Mouse (Mus musculus) forebrain, embryonic 10.5 days (tissue): ENCODE data around the gene Slc25a17. TPM values are rescaled to one million over a fixed set of nuclear protein-coding genes. Genes with fewer than 3 reads are reported as not detected.
A peak's percentile ranks its signal among the peaks of the same experiment; 100 is the strongest.

ENCODE experiments used
- DNase-seq: peaks from one replicate; pipeline ENCODE4 v3.0.0-alpha.2; 2017; ENCODE audit warnings: low spot score; ENCODE audit errors: extremely low spot score
- H3K27ac ChIP-seq: fragments of 300-500 bp; sonication (generic); 2 replicates; pipeline ENCODE4 v1.5.1; 2016; ENCODE audit warnings: mild to moderate bottlenecking
- H3K27me3 ChIP-seq: fragments of 300-500 bp; sonication (generic); 2 replicates; pipeline ENCODE4 v1.6.1; 2016; ENCODE audit warnings: mild to moderate bottlenecking; ENCODE audit not compliant: poor library complexity, severe bottlenecking
- H3K36me3 ChIP-seq: fragments of 300-500 bp; sonication (generic); replicated peaks from 2 replicates; pipeline ENCODE4 v1.6.1; 2016; ENCODE audit warnings: mild to moderate bottlenecking, moderate library complexity
- H3K4me1 ChIP-seq: fragments of 300-500 bp; sonication (generic); 2 replicates; pipeline ENCODE4 v1.6.1; 2016
- H3K4me3 ChIP-seq: fragments of 300-500 bp; sonication (generic); 2 replicates; pipeline ENCODE4 v1.5.1; 2016; ENCODE audit warnings: mild to moderate bottlenecking, moderate library complexity
- H3K9me3 ChIP-seq: fragments of 300-500 bp; sonication (generic); 2 replicates; pipeline ENCODE4 v1.6.1; 2016; ENCODE audit warnings: mild to moderate bottlenecking, moderate library complexity
- WGBS: fragments of 180-500 bp; shearing (Covaris S2); methylation state at CpG from one replicate; pipeline ENCODE4 v1.1.7; 2016; 5-methylcytosine and 5-hydroxymethylcytosine counted together
- polyA plus RNA-seq: library from polyadenylated mRNA; unstranded; fragments of >200 nt; fragmentation: Nextera tagmentation; extraction: Ambion mirVana; gene quantifications from 2 replicates; pipeline ENCODE4 v1.2.1, GENCODE M21; 2016

Slc25a17 gene
- polyA plus RNA-seq, 1 experiment from 2014 or later = 83.3 TPM

GRCm38 (mm10) chr15:81366241-81366640 is 5.6 kb upstream of the Slc25a17 start:
- H3K27me3 ChIP-seq = no peaks in the 10 kb centered on the region
- H3K36me3 ChIP-seq = peaks cover 89% of the 10 kb centered on the region
- WGBS = 89% methylated on average over 4 of the region's 4 CpGs
- no peak for DNase-seq
- H3K9me3 ChIP-seq = no peaks in the 10 kb centered on the region
- H3K27ac ChIP-seq = no peak overlapping the region
- no peak overlapping the region for H3K4me3 ChIP-seq
- peaks cover 5% of the 10 kb centered on the region for H3K4me1 ChIP-seq

GRCm38 (mm10) chr15:81365246-81365645 is 4.6 kb upstream of the Slc25a17 start:
- H3K36me3 ChIP-seq = peaks cover 79% of the 10 kb centered on the region

GRCm38 (mm10) chr15:81364271-81364670 is 3.7 kb upstream of the Slc25a17 start:
- H3K27me3 ChIP-seq = no peaks in the 10 kb centered on the region
- WGBS = 96% methylated on average over 1 of the region's 1 CpGs
- DNase-seq = no peak
- H3K9me3 ChIP-seq = no peaks in the 10 kb centered on the region
- H3K36me3 ChIP-seq = peaks cover 69% of the 10 kb centered on the region
- peaks cover 24% of the 10 kb centered on the region for H3K4me1 ChIP-seq
- H3K4me3 ChIP-seq = no peak overlapping the region
- H3K27ac ChIP-seq = no peak overlapping the region

More at GRCm38 (mm10) chr15:81365246-81365645, 4.6 kb upstream of the Slc25a17 start:
- WGBS = 95% methylated on average over 8 of the region's 8 CpGs
- H3K4me1 ChIP-seq = peaks cover 14% of the 10 kb centered on the region
- H3K27me3 ChIP-seq = no peaks in the 10 kb centered on the region
- H3K27ac ChIP-seq = no peak overlapping the region
- H3K9me3 ChIP-seq = no peaks in the 10 kb centered on the region
- H3K4me3 ChIP-seq = no peak overlapping the region
- DNase-seq = no peak

GRCm38 (mm10) chr15:81362501-81362900 is 1.9 kb upstream of the Slc25a17 start:
- Histone ChIP-seq H3K9me3 (no peaks in the 10 kb centered on the region), H3K27ac (no peak overlapping the region), H3K27me3 (no peaks in the 10 kb centered on the region), H3K36me3 (peaks cover 54% of the 10 kb centered on the region), H3K4me3 (no peak overlapping the region), H3K4me1 (peaks cover 34% of the 10 kb centered on the region)
- DNase-seq = no peak
- WGBS = 91% methylated on average over 1 of the region's 1 CpGs

- Histone ChIP-seq H3K9me3 (no peaks in the 10 kb centered on the region), H3K4me1 (peaks cover 44% of the 10 kb centered on the region), H3K27me3 (no peaks in the 10 kb centered on the region), H3K27ac (0 out of 2 replicates have a peak overlapping the region, but pooled peaks have one; percentile 91), H3K36me3 (peaks cover 45% of the 10 kb centered on the region), H3K4me3 (peak overlapping the region; percentile 78; the same call in 1 of the 2 replicates)
- no peak for DNase-seq
- 45% methylated on average over 10 of the region's 10 CpGs for WGBS
Observed at GRCm38 (mm10) chr15:81361417-81362015, 904 bp upstream of the Slc25a17 start.

- H3K4me3 ChIP-seq = peak overlapping the region; percentile 78
- H3K4me1 ChIP-seq = peaks cover 46% of the 10 kb centered on the region
- no peak for DNase-seq
- no peaks in the 10 kb centered on the region for H3K27me3 ChIP-seq
- H3K9me3 ChIP-seq = no peaks in the 10 kb centered on the region
- 45% methylated on average over 6 of the region's 6 CpGs for WGBS
- peaks cover 40% of the 10 kb centered on the region for H3K36me3 ChIP-seq
- peak overlapping the region; percentile 91 for H3K27ac ChIP-seq
Observed at GRCm38 (mm10) chr15:81361022-81361404, 401 bp upstream of the Slc25a17 start.

GRCm38 (mm10) chr15:81359421-81359820 is 1.2 kb downstream of the Slc25a17 start:
- Histone ChIP-seq H3K27ac (no peak overlapping the region), H3K36me3 (peaks cover 28% of the 10 kb centered on the region), H3K9me3 (no peaks in the 10 kb centered on the region), H3K4me3 (peak overlapping the region; percentile 78), H3K4me1 (peaks cover 46% of the 10 kb centered on the region), H3K27me3 (no peaks in the 10 kb centered on the region)
- 89% methylated on average over 5 of the region's 5 CpGs for WGBS
- DNase-seq = no peak

GRCm38 (mm10) chr15:81358943-81359342 is 1.7 kb downstream of the Slc25a17 start:
- Histone ChIP-seq H3K4me3 (no peak overlapping the region), H3K27ac (no peak overlapping the region)
- 90% methylated on average over 3 of the region's 3 CpGs for WGBS

GRCm38 (mm10) chr15:81356946-81357345 is 3.7 kb downstream of the Slc25a17 start:
- Histone ChIP-seq H3K4me1 (peaks cover 46% of the 10 kb centered on the region), H3K27ac (no peak overlapping the region), H3K27me3 (no peaks in the 10 kb centered on the region), H3K4me3 (no peak overlapping the region), H3K9me3 (no peaks in the 10 kb centered on the region), H3K36me3 (peaks cover 8% of the 10 kb centered on the region)
- 52% methylated on average over 5 of the region's 5 CpGs for WGBS
- no peak for DNase-seq

More at GRCm38 (mm10) chr15:81358943-81359342, 1.7 kb downstream of the Slc25a17 start:
- no peaks in the 10 kb centered on the region for H3K9me3 ChIP-seq
- no peaks in the 10 kb centered on the region for H3K27me3 ChIP-seq
- DNase-seq = no peak
- peaks cover 46% of the 10 kb centered on the region for H3K4me1 ChIP-seq
- H3K36me3 ChIP-seq = peaks cover 24% of the 10 kb centered on the region

GRCm38 (mm10) chr15:81355146-81355761 is 5.4 kb downstream of the Slc25a17 start:
- Histone ChIP-seq H3K4me1 (peaks cover 31% of the 10 kb centered on the region), H3K4me3 (no peak overlapping the region), H3K27ac (no peak overlapping the region), H3K9me3 (no peaks in the 10 kb centered on the region), H3K36me3 (peaks cover 8% of the 10 kb centered on the region), H3K27me3 (no peaks in the 10 kb centered on the region)
- WGBS = 53% methylated on average over 3 of the region's 3 CpGs
- DNase-seq = peak; percentile 55

- Histone ChIP-seq H3K36me3 (peaks cover 6% of the 10 kb centered on the region), H3K4me3 (no peak overlapping the region), H3K4me1 (peaks cover 13% of the 10 kb centered on the region), H3K27ac (no peak overlapping the region), H3K9me3 (no peaks in the 10 kb centered on the region), H3K27me3 (no peaks in the 10 kb centered on the region)
- 76% methylated on average over 1 of the region's 1 CpGs for whole genome bisulfite sequencing
- no peak for DNase-seq
Observed at GRCm38 (mm10) chr15:81352638-81353037, 8.0 kb downstream of the Slc25a17 start.

- H3K27ac ChIP-seq = no peak overlapping the region
- no peak for DNase-seq
- WGBS = 81% methylated on average over 1 of the region's 1 CpGs
Observed at GRCm38 (mm10) chr15:81350401-81350800, 10.2 kb downstream of the Slc25a17 start.

GRCm38 (mm10) chr15:81348366-81348765 is 12.2 kb downstream of the Slc25a17 start:
- 81% methylated on average over 2 of the region's 2 CpGs for WGBS
- Histone ChIP-seq H3K4me3 (no peak overlapping the region), H3K4me1 (no peaks in the 10 kb centered on the region), H3K27me3 (no peaks in the 10 kb centered on the region), H3K36me3 (peaks cover 14% of the 10 kb centered on the region), H3K9me3 (no peaks in the 10 kb centered on the region), H3K27ac (no peak overlapping the region)
- DNase-seq = no peak

More at GRCm38 (mm10) chr15:81350401-81350800, 10.2 kb downstream of the Slc25a17 start:
- Histone ChIP-seq H3K4me3 (no peak overlapping the region), H3K27me3 (no peaks in the 10 kb centered on the region), H3K9me3 (no peaks in the 10 kb centered on the region), H3K4me1 (no peaks in the 10 kb centered on the region), H3K36me3 (peaks cover 3% of the 10 kb centered on the region)
